In the genomic region with DNA sequence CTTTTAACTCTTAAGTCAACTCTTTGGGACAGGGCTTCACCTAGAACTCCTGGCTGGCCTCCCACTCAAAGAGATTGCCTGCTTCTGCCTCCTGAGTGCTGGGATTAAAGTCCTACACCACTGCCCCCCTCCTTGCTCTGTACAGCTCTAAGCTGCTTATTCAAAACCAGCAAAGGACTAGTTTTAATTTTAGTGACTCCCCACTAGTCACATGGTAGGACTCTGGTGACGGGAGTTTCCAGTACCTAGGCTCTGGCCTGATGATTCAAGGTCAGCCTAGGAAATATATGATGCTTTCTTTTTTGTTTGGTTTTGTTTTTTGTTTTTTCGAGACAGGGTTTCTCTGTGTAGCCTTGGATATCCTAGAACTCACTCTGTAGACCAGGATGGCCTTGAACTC, we compare ENCODE assay signal across 26 mouse cellular contexts. TPM values are rescaled to one million over a fixed set of nuclear protein-coding genes. Genes with fewer than 3 reads are reported as not detected.
A peak's percentile ranks its signal among the peaks of the same experiment; 100 is the strongest.
DNase-seq lines count a peak whose midpoint lies in the region; ATAC-seq and TF ChIP-seq lines count a peak whose summit lies in the region.
"Had no signal": no experiment of that assay in that cellular context is flagged by ENCODE, and none has a peak within 500 bp of the region (broad histone marks: within the 10 kb centered on the region; RNA-seq: fewer than 3 reads in every experiment).

No protein-coding gene starts in this region.

- no peak for TF ChIP-seq EP300 in heart, adult 2 months (IDR thresholded peaks at IDR 0.05; ENCODE audit: insufficient read depth, low read depth, low read length)

- H3K36me3 ChIP-seq in heart, embryonic 11.5 days (ENCODE audit: control insufficient read depth, insufficient read depth, low read length), result peaks cover 21% of the 10 kb centered on the region
- peaks cover 3% of the 10 kb centered on the region; the same call in 1 of the 2 replicates for H3K36me3 ChIP-seq in heart, adult 2 months (ENCODE audit: control insufficient read depth, insufficient read depth, low read length)
- peaks cover 20% of the 10 kb centered on the region for H3K36me3 ChIP-seq in heart, embryonic 16.5 days (ENCODE audit: control insufficient read depth, insufficient read depth)
- H3K36me3 ChIP-seq in midbrain, embryonic 12.5 days, result peaks cover 66% of the 10 kb centered on the region
- peaks cover 19% of the 10 kb centered on the region for H3K36me3 ChIP-seq in midbrain, embryonic 15.5 days (replicated peaks)

- no peak for ATAC-seq in heart, embryonic 11.5 days (replicated peaks; ENCODE audit: insufficient number of reproducible peaks, low FRiP score, low TSS enrichment)
- ATAC-seq in heart, embryonic 16.5 days (replicated peaks; ENCODE audit: extremely low read depth, insufficient read depth, low FRiP score), result no peak
- ATAC-seq in midbrain, embryonic 12.5 days (ENCODE audit: low FRiP score, low read depth), result no peak
- ATAC-seq in midbrain, embryonic 15.5 days (replicated peaks), result no peak
- ATAC-seq: CD4-positive, CD25-positive, alpha-beta regulatory T cell, adult 4 months; intestine, postnatal 0 days had no signal

- no peak for TF ChIP-seq POLR2A in heart, adult 2 months (IDR thresholded peaks at IDR 0.05; ENCODE audit: insufficient read depth, low read depth, low read length)

- no peak overlapping the region for H3K9ac ChIP-seq in heart, embryonic 11.5 days (ENCODE audit: low read depth, low read length)
- H3K9ac ChIP-seq in heart, adult 2 months (ENCODE audit: low read depth, low read length), result no peak overlapping the region
- H3K9ac ChIP-seq in heart, embryonic 16.5 days (ENCODE audit: low read length), result no peak overlapping the region
- no peak overlapping the region for H3K9ac ChIP-seq in midbrain, embryonic 12.5 days (replicated peaks)
- H3K9ac ChIP-seq in midbrain, embryonic 15.5 days, result no peak overlapping the region
- H3K9ac ChIP-seq: embryonic facial prominence, embryonic 12.5 days; hindbrain, embryonic 12.5 days; liver, embryonic 14.5 days had no signal

- peak overlapping the region; percentile 62; the same call in 1 of the 2 replicates for H3K27ac ChIP-seq in heart, embryonic 11.5 days (ENCODE audit: low read depth, low read length)
- H3K27ac ChIP-seq in heart, adult 2 months, result no peak overlapping the region
- peak overlapping the region; percentile 60 for H3K27ac ChIP-seq in heart, embryonic 16.5 days (ENCODE audit: low read length)
- H3K27ac ChIP-seq in midbrain, embryonic 12.5 days (replicated peaks), result 0 out of 2 replicates have a peak overlapping the region, but pooled peaks have one; percentile 71
- no peak overlapping the region for H3K27ac ChIP-seq in midbrain, embryonic 15.5 days
- H3K27ac ChIP-seq: liver, embryonic 14.5 days had no signal

- H3K79me2 ChIP-seq in heart, adult 2 months (replicated peaks; ENCODE audit: control insufficient read depth, insufficient read depth, low read length), result no peaks in the 10 kb centered on the region

- H3K4me3 ChIP-seq in heart, embryonic 11.5 days (ENCODE audit: low read depth, low read length), result no peak overlapping the region
- H3K4me3 ChIP-seq in heart, adult 2 months, result no peak overlapping the region
- no peak overlapping the region for H3K4me3 ChIP-seq in heart, embryonic 16.5 days (ENCODE audit: low read length)
- no peak overlapping the region for H3K4me3 ChIP-seq in midbrain, embryonic 12.5 days
- no peak overlapping the region for H3K4me3 ChIP-seq in midbrain, embryonic 15.5 days
- H3K4me3 ChIP-seq: embryonic facial prominence, embryonic 12.5 days; hindbrain, embryonic 12.5 days had no signal

- peaks cover 24% of the 10 kb centered on the region for H3K4me1 ChIP-seq in heart, embryonic 11.5 days (ENCODE audit: control insufficient read depth, insufficient read depth, low read length)
- H3K4me1 ChIP-seq in heart, adult 2 months (ENCODE audit: control insufficient read depth, insufficient read depth, low read length), result peaks cover 3% of the 10 kb centered on the region
- peaks cover 28% of the 10 kb centered on the region for H3K4me1 ChIP-seq in heart, embryonic 16.5 days (ENCODE audit: control insufficient read depth, insufficient read depth, low read length)
- peaks cover 16% of the 10 kb centered on the region for H3K4me1 ChIP-seq in midbrain, embryonic 12.5 days
- peaks cover 16% of the 10 kb centered on the region for H3K4me1 ChIP-seq in midbrain, embryonic 15.5 days
- H3K4me1 ChIP-seq: embryonic facial prominence, embryonic 12.5 days had no signal

- WGBS in heart, embryonic 11.5 days (ENCODE audit: insufficient replicate concordance), result 86% methylated on average over 2 of the region's 2 CpGs
- 88% methylated on average over 2 of the region's 2 CpGs for WGBS in heart, adult 2 months
- 74% methylated on average over 2 of the region's 2 CpGs for WGBS in heart, embryonic 16.5 days
- WGBS in midbrain, embryonic 12.5 days, result 88% methylated on average over 2 of the region's 2 CpGs
- 93% methylated on average over 2 of the region's 2 CpGs for WGBS in midbrain, embryonic 15.5 days

- TF ChIP-seq CTCF in heart, adult 2 months (IDR thresholded peaks at IDR 0.05), result no peak

- no peaks in the 10 kb centered on the region for H3K9me3 ChIP-seq in heart, embryonic 11.5 days (replicated peaks; ENCODE audit: control insufficient read depth, low read length)
- H3K9me3 ChIP-seq in heart, embryonic 16.5 days (replicated peaks; ENCODE audit: control insufficient read depth, low read length), result no peaks in the 10 kb centered on the region
- H3K9me3 ChIP-seq in midbrain, embryonic 12.5 days, result no peaks in the 10 kb centered on the region
- no peaks in the 10 kb centered on the region for H3K9me3 ChIP-seq in midbrain, embryonic 15.5 days
- H3K9me3 ChIP-seq: embryonic facial prominence, embryonic 12.5 days; hindbrain, embryonic 12.5 days had no signal

- DNase-seq in heart, adult 2 months, result no peak
- DNase-seq in heart, postnatal 10 days, result no peak
- DNase-seq in lung, postnatal 36 days, result no peak
- DNase-seq: adrenal gland, postnatal 25 days; cerebellum, adult 11-12 months; cerebellum, adult 9-11 months; embryo, embryonic 11 days; gastrocnemius, postnatal 10 days; kidney, adult 9 months; kidney, postnatal 10 days; layer of hippocampus, postnatal 36 days; liver; lung, adult 2 months; lung, postnatal 10 days; right cerebral cortex, adult 18-20 months; spleen, adult 18-20 months; thymus, postnatal 14 days had no signal

- H3K4me2 ChIP-seq in heart, embryonic 11.5 days, result no peak overlapping the region
- H3K4me2 ChIP-seq in heart, embryonic 16.5 days (ENCODE audit: low read depth, low read length), result no peak overlapping the region
- no peak overlapping the region for H3K4me2 ChIP-seq in midbrain, embryonic 12.5 days (replicated peaks)
- H3K4me2 ChIP-seq in midbrain, embryonic 15.5 days, result no peak overlapping the region
- H3K4me2 ChIP-seq: embryonic facial prominence, embryonic 12.5 days; hindbrain, embryonic 12.5 days had no signal

- intact Hi-C loops in heart, adult 2 months (cut with DNase I), result no loop called here
- intact Hi-C loops in heart, postnatal 10 days (cut with DNase I), result no loop called here

- no peaks in the 10 kb centered on the region for H3K27me3 ChIP-seq in heart, embryonic 11.5 days (ENCODE audit: control insufficient read depth, insufficient read depth, low read length)
- H3K27me3 ChIP-seq in heart, adult 2 months (ENCODE audit: control insufficient read depth, insufficient read depth, low read length), result no peaks in the 10 kb centered on the region
- no peaks in the 10 kb centered on the region for H3K27me3 ChIP-seq in heart, embryonic 16.5 days (ENCODE audit: control insufficient read depth, insufficient read depth, low read length)
- H3K27me3 ChIP-seq in midbrain, embryonic 12.5 days, result no peaks in the 10 kb centered on the region
- H3K27me3 ChIP-seq in midbrain, embryonic 15.5 days (replicated peaks), result no peaks in the 10 kb centered on the region
- H3K27me3 ChIP-seq: embryonic facial prominence, embryonic 12.5 days; hindbrain, embryonic 12.5 days had no signal

RNA-seq across cellular contexts. Expression of gene Hp1bp3, which starts 51.2 kb away (rescaled TPM):
- polyA plus RNA-seq in heart, embryonic 11.5 days (2014; fragmentation: Nextera tagmentation; extraction: Ambion mirVana), result 105 and 107 TPM in 2 replicates
- 10 to 100 TPM; 74.7 to 85.0 TPM for total RNA-seq in heart, adult 2 months (2021)
- 48.0 and 83.9 TPM in 2 replicates for polyA plus RNA-seq in heart, adult 2 months (2012; rRNA removed)
- 98.6 and 105 TPM in 2 replicates for polyA plus RNA-seq in heart, embryonic 16.5 days (2015; fragmentation: Nextera tagmentation; extraction: Ambion mirVana)
- 10 to 100 TPM; 90.3 to 99.5 TPM for total RNA-seq in heart, postnatal 10 days (2021)
- polyA plus RNA-seq in midbrain, embryonic 12.5 days (2016; fragmentation: Nextera tagmentation; extraction: Ambion mirVana), result 217 and 228 TPM in 2 replicates
- polyA plus RNA-seq in midbrain, embryonic 15.5 days (2015; fragmentation: Nextera tagmentation; extraction: Ambion mirVana), result 205 and 219 TPM in 2 replicates

Comparison
In these comparisons a context has a peak if more than half of its experiments do, and no peak if none do; other contexts are left out.
1. H3K27ac ChIP-seq: peak in heart, embryonic 11.5 days (single experiment), heart, embryonic 16.5 days (single experiment) and midbrain, embryonic 12.5 days (single experiment); none in heart, adult 2 months (single experiment) and midbrain, embryonic 15.5 days (single experiment).